Mouse (Mus musculus): ENCODE data around the gene Atp5b. TPM values are rescaled to one million over a fixed set of nuclear protein-coding genes. Genes with fewer than 3 reads are reported as not detected.

Atp5b gene
- polyA plus RNA-seq, 1 experiment from 2014 or later: 3,411 TPM

DNA sequence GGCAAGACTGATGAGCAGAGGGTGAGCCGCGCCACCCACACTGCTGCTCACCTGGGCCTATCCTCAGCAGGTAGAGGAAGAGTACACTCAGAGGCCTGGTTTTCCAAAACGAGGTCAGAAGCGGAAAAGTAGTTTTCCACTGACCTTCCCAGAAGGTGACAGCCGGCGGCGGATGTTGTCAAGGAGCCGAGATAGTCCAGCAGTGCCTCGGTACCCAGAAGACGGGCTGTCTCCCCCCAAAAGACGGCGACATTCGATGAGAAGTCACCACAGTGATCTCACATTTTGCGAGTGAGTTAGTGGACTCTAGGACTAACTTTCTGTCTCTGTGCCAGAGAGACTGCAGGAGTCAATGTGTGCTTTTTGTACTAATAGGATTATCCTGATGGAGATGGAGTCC is 42.9 kb downstream of the Atp5b start:
- Histone ChIP-seq H3K27ac (ENCODE audit: low read length) (no peak overlapping the region), H3K36me3 (ENCODE audit: insufficient read depth, low read length) (peaks cover 80% of the 10 kb centered on the region), H3K4me1 (ENCODE audit: insufficient read depth, low read length) (no peaks in the 10 kb centered on the region), H3K9ac (replicated peaks; ENCODE audit: low read length) (no peak overlapping the region), H3K9me3 (ENCODE audit: low read length) (no peaks in the 10 kb centered on the region), H3K4me3 (ENCODE audit: low read length) (no peak overlapping the region), H3K27me3 (ENCODE audit: insufficient read depth, low read length) (no peaks in the 10 kb centered on the region), H3K4me2 (replicated peaks; ENCODE audit: low read depth, low read length) (no peak overlapping the region)
- no peak for ATAC-seq (ENCODE audit: low FRiP score, low TSS enrichment)
- 88% methylated on average over 14 of the region's 14 CpGs for WGBS

DNA sequence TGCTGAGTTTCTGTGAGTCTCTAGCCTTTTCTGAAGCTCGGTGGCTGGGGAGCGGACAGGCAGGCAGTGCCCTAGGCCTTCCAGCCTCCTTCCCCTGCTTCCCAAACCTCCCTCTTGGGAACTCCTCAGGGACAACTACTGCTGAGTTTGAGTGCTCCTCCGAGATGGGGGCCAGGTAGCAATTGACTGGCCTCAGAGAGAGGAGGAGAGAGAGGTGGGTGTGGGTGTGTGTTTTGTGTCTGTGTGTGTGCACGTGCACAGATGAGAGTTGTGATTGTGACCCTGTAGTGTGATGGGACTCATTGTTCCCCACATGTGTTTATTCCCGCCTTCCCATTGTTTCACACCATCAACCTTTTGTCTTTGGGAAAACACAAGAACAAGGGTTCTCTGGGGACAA is 44.4 kb downstream of the Atp5b start:
- H3K9me3 ChIP-seq (ENCODE audit: low read length): no peaks in the 10 kb centered on the region
- H3K9ac ChIP-seq (replicated peaks; ENCODE audit: low read length): no peak overlapping the region
- H3K36me3 ChIP-seq (ENCODE audit: insufficient read depth, low read length): peaks cover 68% of the 10 kb centered on the region
- H3K4me3 ChIP-seq (ENCODE audit: low read length): no peak overlapping the region
- H3K4me2 ChIP-seq (replicated peaks; ENCODE audit: low read depth, low read length): no peak overlapping the region
- H3K27ac ChIP-seq (ENCODE audit: low read length): no peak overlapping the region
- WGBS: 80% methylated on average over 5 of the region's 5 CpGs
- no peaks in the 10 kb centered on the region for H3K27me3 ChIP-seq (ENCODE audit: insufficient read depth, low read length)
- no peak for ATAC-seq (ENCODE audit: low FRiP score, low TSS enrichment)
- no peaks in the 10 kb centered on the region for H3K4me1 ChIP-seq (ENCODE audit: insufficient read depth, low read length)

DNA sequence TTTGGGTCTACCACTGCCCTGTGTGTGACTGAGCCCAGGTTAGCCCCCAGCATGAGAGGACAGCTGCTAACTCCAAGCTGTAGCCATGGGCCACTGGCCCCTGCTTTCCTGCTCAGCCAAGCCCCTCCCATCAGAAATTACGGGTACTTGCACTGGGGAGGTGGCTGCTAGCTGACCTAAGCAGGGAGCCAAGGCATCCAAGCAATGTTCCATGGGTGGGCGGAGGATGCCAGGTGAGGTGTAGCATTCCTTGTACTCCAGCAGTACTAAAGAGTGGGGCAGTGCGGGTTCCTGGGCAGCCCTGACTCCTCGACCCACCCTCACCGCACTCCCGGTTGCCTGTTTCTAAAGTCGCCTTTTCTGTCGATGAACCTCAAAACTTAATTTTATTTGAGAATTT is 45.1 kb downstream of the Atp5b start:
- no peaks in the 10 kb centered on the region for H3K27me3 ChIP-seq (ENCODE audit: insufficient read depth, low read length)
- H3K4me3 ChIP-seq (ENCODE audit: low read length): no peak overlapping the region
- ATAC-seq (ENCODE audit: low FRiP score, low TSS enrichment): 0 out of 2 replicates have a peak, but pooled peaks have one; percentile 24
- no peak overlapping the region for H3K27ac ChIP-seq (ENCODE audit: low read length)
- 82% methylated on average over 8 of the region's 8 CpGs for WGBS
- H3K4me1 ChIP-seq (ENCODE audit: insufficient read depth, low read length): no peaks in the 10 kb centered on the region
- H3K36me3 ChIP-seq (ENCODE audit: insufficient read depth, low read length): peaks cover 62% of the 10 kb centered on the region
- H3K9me3 ChIP-seq (ENCODE audit: low read length): no peaks in the 10 kb centered on the region
- no peak overlapping the region for H3K4me2 ChIP-seq (replicated peaks; ENCODE audit: low read depth, low read length)
- no peak overlapping the region for H3K9ac ChIP-seq (replicated peaks; ENCODE audit: low read length)

- 68% methylated on average over 3 of the region's 3 CpGs for WGBS
- Histone ChIP-seq H3K9me3 (ENCODE audit: low read length) (no peaks in the 10 kb centered on the region), H3K9ac (replicated peaks; ENCODE audit: low read length) (no peak overlapping the region), H3K36me3 (ENCODE audit: insufficient read depth, low read length) (peaks cover 44% of the 10 kb centered on the region), H3K4me2 (replicated peaks; ENCODE audit: low read depth, low read length) (no peak overlapping the region), H3K27ac (ENCODE audit: low read length) (no peak overlapping the region), H3K4me3 (ENCODE audit: low read length) (no peak overlapping the region), H3K27me3 (ENCODE audit: insufficient read depth, low read length) (no peaks in the 10 kb centered on the region), H3K4me1 (ENCODE audit: insufficient read depth, low read length) (no peaks in the 10 kb centered on the region)
- no peak for ATAC-seq (ENCODE audit: low FRiP score, low TSS enrichment)
These were observed 48.2 kb downstream of the Atp5b start for GRCm38 (mm10) chr10:128131297-128131696.

- Histone ChIP-seq H3K36me3 (ENCODE audit: insufficient read depth, low read length) (peaks cover 39% of the 10 kb centered on the region), H3K27ac (ENCODE audit: low read length) (no peak overlapping the region), H3K4me2 (replicated peaks; ENCODE audit: low read depth, low read length) (no peak overlapping the region), H3K9me3 (ENCODE audit: low read length) (no peaks in the 10 kb centered on the region), H3K9ac (replicated peaks; ENCODE audit: low read length) (no peak overlapping the region), H3K4me3 (ENCODE audit: low read length) (no peak overlapping the region), H3K27me3 (ENCODE audit: insufficient read depth, low read length) (no peaks in the 10 kb centered on the region), H3K4me1 (ENCODE audit: insufficient read depth, low read length) (no peaks in the 10 kb centered on the region)
- ATAC-seq (ENCODE audit: low FRiP score, low TSS enrichment): no peak
These were observed 48.7 kb downstream of the Atp5b start for GRCm38 (mm10) chr10:128131812-128132211.

DNA sequence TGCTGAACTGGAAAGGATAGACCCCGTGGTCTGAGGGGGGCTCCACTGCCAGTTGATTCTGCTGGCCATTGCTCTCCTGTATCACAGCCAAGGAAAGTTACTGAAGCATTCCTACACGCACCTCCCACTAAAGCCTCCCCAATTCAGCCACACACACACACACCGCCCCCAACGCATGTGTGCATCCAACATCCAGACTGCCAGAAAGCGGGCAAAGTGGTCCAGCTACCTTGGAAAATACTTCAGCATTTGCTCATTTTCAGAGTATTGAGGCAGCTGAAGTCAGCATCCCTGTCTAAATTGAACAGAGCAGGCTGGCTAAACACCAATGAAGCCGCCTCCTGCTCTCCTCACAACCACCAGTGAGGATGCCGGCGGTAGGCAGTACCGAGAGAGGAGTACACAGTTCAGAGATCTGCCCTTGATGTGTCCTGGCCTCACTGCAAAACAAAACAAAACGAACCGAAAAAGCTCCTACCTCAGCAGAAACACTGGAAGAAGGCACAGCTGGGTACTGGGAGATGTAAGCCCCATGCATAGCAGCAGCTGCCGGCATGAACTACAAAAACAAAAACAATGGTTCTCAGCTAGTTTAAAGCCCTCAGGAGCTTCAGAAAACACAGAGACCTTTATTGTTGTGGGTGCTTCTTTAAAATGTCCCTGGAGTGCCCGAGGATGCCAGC is 50.7 kb downstream of the Atp5b start:
- 40% methylated on average over 13 of the region's 13 CpGs for WGBS
- Histone ChIP-seq H3K36me3 (ENCODE audit: insufficient read depth, low read length) (peaks cover 35% of the 10 kb centered on the region), H3K4me2 (replicated peaks; ENCODE audit: low read depth, low read length) (no peak overlapping the region), H3K27me3 (ENCODE audit: insufficient read depth, low read length) (no peaks in the 10 kb centered on the region), H3K27ac (ENCODE audit: low read length) (peak overlapping the region; percentile 22; the same call in 1 of the 2 replicates), H3K9me3 (ENCODE audit: low read length) (no peaks in the 10 kb centered on the region), H3K9ac (replicated peaks; ENCODE audit: low read length) (no peak overlapping the region), H3K4me3 (ENCODE audit: low read length) (no peak overlapping the region), H3K4me1 (ENCODE audit: insufficient read depth, low read length) (no peaks in the 10 kb centered on the region)
- ATAC-seq (ENCODE audit: low FRiP score, low TSS enrichment): peak; percentile 53

DNA sequence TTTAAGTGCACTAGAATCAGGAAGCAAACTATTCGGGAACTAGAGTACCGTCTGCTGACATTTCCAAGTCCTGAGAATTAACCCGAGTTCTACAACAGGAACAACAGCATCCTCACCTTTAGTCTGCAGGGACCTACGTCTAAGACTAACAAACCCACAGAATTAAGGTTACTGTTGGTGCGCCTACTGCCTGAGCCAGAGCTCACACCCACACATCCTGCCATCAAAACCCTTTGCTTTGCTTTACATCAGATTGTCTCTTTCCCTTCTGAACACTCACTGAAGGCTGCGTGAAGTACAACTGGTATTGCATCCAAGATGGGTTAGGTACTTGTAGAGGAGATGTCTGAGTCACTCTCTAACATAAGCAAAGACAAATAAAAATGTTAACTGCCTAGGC is 52.3 kb downstream of the Atp5b start:
- H3K27ac ChIP-seq (ENCODE audit: low read length): no peak overlapping the region
- 90% methylated on average over 6 of the region's 6 CpGs for WGBS
- no peaks in the 10 kb centered on the region for H3K4me1 ChIP-seq (ENCODE audit: insufficient read depth, low read length)
- H3K27me3 ChIP-seq (ENCODE audit: insufficient read depth, low read length): no peaks in the 10 kb centered on the region
- H3K36me3 ChIP-seq (ENCODE audit: insufficient read depth, low read length): peaks cover 35% of the 10 kb centered on the region
- H3K4me3 ChIP-seq (ENCODE audit: low read length): no peak overlapping the region
- H3K9me3 ChIP-seq (ENCODE audit: low read length): no peaks in the 10 kb centered on the region
- no peak for ATAC-seq (ENCODE audit: low FRiP score, low TSS enrichment)
- H3K9ac ChIP-seq (replicated peaks; ENCODE audit: low read length): no peak overlapping the region
- H3K4me2 ChIP-seq (replicated peaks; ENCODE audit: low read depth, low read length): no peak overlapping the region

MicroRNAs within 50 kb of the gene (microRNA counts, 519-probe panel; counts per million panel counts)
- microRNA mmu-miR-677: 104 counts per million, percentile 35 among the panel's probes with 10 or more counts

Small RNA genes lying within 50 kb of the gene (microRNA-seq; reads per million reads assigned to microRNA genes)
- 9.0 reads per million, percentile 28 among the genes with 10 or more reads in this experiment for gene Mir677

Other genes with a start within 250 kb of the Atp5b start
- gene Rdh19, start 233.3 kb upstream of the Atp5b start, polyA plus RNA-seq (2015; fragmentation: Nextera tagmentation; extraction: Ambion mirVana): 6.8 TPM in 2 replicates
- 1.1 and 1.3 TPM in 2 replicates for gene Rdh16f2, start 216.8 kb upstream of the Atp5b start, polyA plus RNA-seq (2015; fragmentation: Nextera tagmentation; extraction: Ambion mirVana)
- gene Rdh7, start 194.5 kb upstream of the Atp5b start, polyA plus RNA-seq (2015; fragmentation: Nextera tagmentation; extraction: Ambion mirVana): not detected in 2 replicates
- not detected in 2 replicates for gene Sdr9c7, start 184.8 kb upstream of the Atp5b start, polyA plus RNA-seq (2015; fragmentation: Nextera tagmentation; extraction: Ambion mirVana)
- not detected in 2 replicates for gene Hsd17b6, start 75.7 kb upstream of the Atp5b start, polyA plus RNA-seq (2015; fragmentation: Nextera tagmentation; extraction: Ambion mirVana)
- gene Prim1, start 68.1 kb upstream of the Atp5b start, polyA plus RNA-seq (2015; fragmentation: Nextera tagmentation; extraction: Ambion mirVana): 83.4 and 84.1 TPM in 2 replicates
- gene Naca, start 47.7 kb upstream of the Atp5b start, polyA plus RNA-seq (2015; fragmentation: Nextera tagmentation; extraction: Ambion mirVana): 667 and 704 TPM in 2 replicates
- gene Ptges3, start 24.3 kb upstream of the Atp5b start, polyA plus RNA-seq (2015; fragmentation: Nextera tagmentation; extraction: Ambion mirVana): 409 and 441 TPM in 2 replicates
- gene Baz2a, start 8.3 kb downstream of the Atp5b start, polyA plus RNA-seq (2015; fragmentation: Nextera tagmentation; extraction: Ambion mirVana): 10.9 and 14.3 TPM in 2 replicates
- gene Rbms2, start 97.0 kb downstream of the Atp5b start, polyA plus RNA-seq (2015; fragmentation: Nextera tagmentation; extraction: Ambion mirVana): 39.8 and 43.6 TPM in 2 replicates
- 1.1 and 1.3 TPM in 2 replicates for gene Gls2, start 111.2 kb downstream of the Atp5b start, polyA plus RNA-seq (2015; fragmentation: Nextera tagmentation; extraction: Ambion mirVana)
- gene Spryd4, start 128.5 kb downstream of the Atp5b start, polyA plus RNA-seq (2015; fragmentation: Nextera tagmentation; extraction: Ambion mirVana): 34.2 and 38.6 TPM in 2 replicates
- gene Mip, start 142.6 kb downstream of the Atp5b start, polyA plus RNA-seq (2015; fragmentation: Nextera tagmentation; extraction: Ambion mirVana): not detected in 2 replicates
- gene Timeless, start 148.8 kb downstream of the Atp5b start, polyA plus RNA-seq (2015; fragmentation: Nextera tagmentation; extraction: Ambion mirVana): 64.5 and 68.2 TPM in 2 replicates
- gene Apon, start 170.8 kb downstream of the Atp5b start, polyA plus RNA-seq (2015; fragmentation: Nextera tagmentation; extraction: Ambion mirVana): 0.39 and 0.66 TPM in 2 replicates
- gene Apof, start 185.4 kb downstream of the Atp5b start, polyA plus RNA-seq (2015; fragmentation: Nextera tagmentation; extraction: Ambion mirVana): 0.62 and 0.69 TPM in 2 replicates
- 12.9 and 14.9 TPM in 2 replicates for gene Stat2, start 187.3 kb downstream of the Atp5b start, polyA plus RNA-seq (2015; fragmentation: Nextera tagmentation; extraction: Ambion mirVana)
- 0.15 and 0.35 TPM in 2 replicates for gene Il23a, start 215.5 kb downstream of the Atp5b start, polyA plus RNA-seq (2015; fragmentation: Nextera tagmentation; extraction: Ambion mirVana)
- gene Pan2, start 220.1 kb downstream of the Atp5b start, polyA plus RNA-seq (2015; fragmentation: Nextera tagmentation; extraction: Ambion mirVana): 42.0 and 45.0 TPM in 2 replicates
- 343 and 370 TPM in 2 replicates for gene Cnpy2, start 239.2 kb downstream of the Atp5b start, polyA plus RNA-seq (2015; fragmentation: Nextera tagmentation; extraction: Ambion mirVana)

Measured in kidney, embryonic 16.5 days (tissue).